Mouse (Mus musculus) embryonic facial prominence, embryonic 11.5 days (tissue): ENCODE data around the gene Krtap3-1. TPM values are rescaled to one million over a fixed set of nuclear protein-coding genes. Genes with fewer than 3 reads are reported as not detected.

Experiments used
- polyA plus RNA-seq: library from polyadenylated mRNA; unstranded; fragments of >200 nt; fragmentation: Nextera tagmentation; extraction: Ambion mirVana; gene quantifications from 2 replicates; pipeline ENCODE4 v1.2.1, GENCODE M21; 2014

Krtap3-1 gene
- polyA plus RNA-seq, 1 experiment from 2014 or later = not detected

Other genes with a start within 250 kb of the Krtap3-1 start
- gene Krt25, start 243.7 kb downstream of the Krtap3-1 start, polyA plus RNA-seq = not detected in 2 replicates
- gene Krt26, start 228.7 kb downstream of the Krtap3-1 start, polyA plus RNA-seq = 0.08 and 0.14 TPM in 2 replicates
- gene Krt27, start 215.5 kb downstream of the Krtap3-1 start, polyA plus RNA-seq = 0.13 TPM in 1 of 2 replicates, not detected in the other
- gene Krt28, start 191.7 kb downstream of the Krtap3-1 start, polyA plus RNA-seq = 0.34 TPM in 1 of 2 replicates, not detected in the other
- 26.7 and 30.1 TPM in 2 replicates for gene Krt10, start 177.3 kb downstream of the Krtap3-1 start, polyA plus RNA-seq
- gene Krt12, start 144.4 kb downstream of the Krtap3-1 start, polyA plus RNA-seq = not detected in 2 replicates
- gene Krt20, start 128.5 kb downstream of the Krtap3-1 start, polyA plus RNA-seq = 0.17 and 0.53 TPM in 2 replicates
- 0.61 TPM in 1 of 2 replicates, not detected in the other for gene Krt23, start 73.5 kb downstream of the Krtap3-1 start, polyA plus RNA-seq
- not detected in 2 replicates for gene Krt39, start 45.3 kb downstream of the Krtap3-1 start, polyA plus RNA-seq
- not detected in 2 replicates for gene Krt40, start 23.5 kb downstream of the Krtap3-1 start, polyA plus RNA-seq
- not detected in 2 replicates for gene Krtap3-3, start 15.8 kb downstream of the Krtap3-1 start, polyA plus RNA-seq
- not detected in 2 replicates for gene Krtap3-2, start 9.8 kb downstream of the Krtap3-1 start, polyA plus RNA-seq
- not detected in 2 replicates for gene Gm11939, start 7.2 kb downstream of the Krtap3-1 start, polyA plus RNA-seq
- not detected in 2 replicates for gene Krtap1-5, start 14.4 kb upstream of the Krtap3-1 start, polyA plus RNA-seq
- gene Krtap1-4, start 17.0 kb upstream of the Krtap3-1 start, polyA plus RNA-seq = not detected in 2 replicates
- gene Krtap1-3, start 24.7 kb upstream of the Krtap3-1 start, polyA plus RNA-seq = not detected in 2 replicates
- not detected in 2 replicates for gene Krtap9-3, start 31.5 kb upstream of the Krtap3-1 start, polyA plus RNA-seq
- not detected in 2 replicates for gene Gm11938, start 36.7 kb upstream of the Krtap3-1 start, polyA plus RNA-seq
- not detected in 2 replicates for gene Gm11937, start 43.6 kb upstream of the Krtap3-1 start, polyA plus RNA-seq
- not detected in 2 replicates for gene Krtap2-4, start 48.2 kb upstream of the Krtap3-1 start, polyA plus RNA-seq
- not detected in 2 replicates for gene Gm11562, start 53.8 kb upstream of the Krtap3-1 start, polyA plus RNA-seq
- gene Krtap4-1, start 61.6 kb upstream of the Krtap3-1 start, polyA plus RNA-seq = not detected in 2 replicates
- not detected in 2 replicates for gene Krtap4-2, start 68.5 kb upstream of the Krtap3-1 start, polyA plus RNA-seq
- not detected in 2 replicates for gene Krtap4-7, start 77.5 kb upstream of the Krtap3-1 start, polyA plus RNA-seq
- gene Gm11555, start 83.6 kb upstream of the Krtap3-1 start, polyA plus RNA-seq = not detected in 2 replicates
- gene Gm11563, start 92.3 kb upstream of the Krtap3-1 start, polyA plus RNA-seq = not detected in 2 replicates
- gene Krtap4-6, start 99.3 kb upstream of the Krtap3-1 start, polyA plus RNA-seq = not detected in 2 replicates
- not detected in 2 replicates for gene Gm14190, start 124.1 kb upstream of the Krtap3-1 start, polyA plus RNA-seq
- not detected in 2 replicates for gene Gm14180, start 167.7 kb upstream of the Krtap3-1 start, polyA plus RNA-seq
- gene Gm11595, start 206.3 kb upstream of the Krtap3-1 start, polyA plus RNA-seq = not detected in 2 replicates
- not detected in 2 replicates for gene Krtap4-8, start 214.1 kb upstream of the Krtap3-1 start, polyA plus RNA-seq
- gene Krtap4-9, start 218.6 kb upstream of the Krtap3-1 start, polyA plus RNA-seq = not detected in 2 replicates
- not detected in 2 replicates for gene Gm11596, start 226.8 kb upstream of the Krtap3-1 start, polyA plus RNA-seq
- not detected in 2 replicates for gene Gm11569, start 232.3 kb upstream of the Krtap3-1 start, polyA plus RNA-seq
- gene Gm11554, start 237.8 kb upstream of the Krtap3-1 start, polyA plus RNA-seq = not detected in 2 replicates
- gene Krtap4-13, start 243.3 kb upstream of the Krtap3-1 start, polyA plus RNA-seq = not detected in 2 replicates
- gene Gm11564, start 249.0 kb upstream of the Krtap3-1 start, polyA plus RNA-seq = not detected in 2 replicates